Mouse (Mus musculus): Measurements from ENCODE around the gene Crk. TPM values are rescaled to one million over a fixed set of nuclear protein-coding genes. Genes with fewer than 3 reads are reported as not detected.
"Not testable (repeated sequence)": the region's sequence is repeated elsewhere in the genome, so short reads cannot be mapped to it uniquely, and the experiment has no call there.

The Crk gene
- polyA plus RNA-seq, 1 experiment from 2014 or later, result 142 TPM

GRCm38 (mm10) chr11:75700557-75700956, 21.5 kb downstream of the Crk start:
- Histone ChIP-seq H3K4me1 (no peaks in the 10 kb centered on the region), H3K4me2 (replicated peaks) (no peak overlapping the region), H3K36me3 (peaks cover 75% of the 10 kb centered on the region), H3K27me3 (no peaks in the 10 kb centered on the region), H3K9me3 (no peaks in the 10 kb centered on the region), H3K9ac (replicated peaks) (no peak overlapping the region), H3K4me3 (no peak overlapping the region), H3K27ac (replicated peaks) (no peak overlapping the region)
- no peak for ATAC-seq (ENCODE audit: low FRiP score, low read depth)
- WGBS, result 94% methylated on average over 5 of the region's 5 CpGs

GRCm38 (mm10) chr11:75702761-75703160, 23.7 kb downstream of the Crk start:
- ATAC-seq (ENCODE audit: low FRiP score, low read depth), result no peak
- no peak overlapping the region for H3K4me2 ChIP-seq (replicated peaks)

DNA sequence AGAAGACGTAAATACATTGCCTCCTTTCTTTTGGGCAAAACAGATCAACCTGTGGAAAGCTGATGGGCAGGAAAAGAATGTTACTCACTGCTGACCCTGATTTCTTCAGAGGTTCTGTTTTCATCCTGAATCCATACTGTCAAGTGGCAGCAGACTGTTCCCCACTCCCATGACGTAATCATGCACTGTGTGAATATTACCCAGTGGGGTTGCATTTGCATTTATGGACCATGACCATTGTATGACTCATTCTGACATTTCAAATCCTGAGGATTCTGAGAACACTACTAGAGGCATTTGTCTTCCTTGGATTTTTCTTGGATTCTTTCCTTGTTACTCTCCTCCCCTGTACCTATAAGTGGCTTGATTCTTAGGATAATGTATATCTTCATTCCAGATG, 24.7 kb downstream of the Crk start:
- no peak for ATAC-seq (ENCODE audit: low FRiP score, low read depth)
- H3K36me3 ChIP-seq, result peaks cover 78% of the 10 kb centered on the region
- H3K4me2 ChIP-seq (replicated peaks), result no peak overlapping the region
- no peaks in the 10 kb centered on the region for H3K4me1 ChIP-seq
- 96% methylated on average over 2 of the region's 2 CpGs for WGBS
- no peaks in the 10 kb centered on the region for H3K27me3 ChIP-seq
- no peak overlapping the region for H3K9ac ChIP-seq (replicated peaks)
- H3K9me3 ChIP-seq, result no peaks in the 10 kb centered on the region
- H3K27ac ChIP-seq (replicated peaks), result no peak overlapping the region
- no peak overlapping the region for H3K4me3 ChIP-seq

More at GRCm38 (mm10) chr11:75702761-75703160, 23.7 kb downstream of the Crk start:
- Histone ChIP-seq H3K27ac (replicated peaks) (no peak overlapping the region), H3K36me3 (peaks cover 82% of the 10 kb centered on the region), H3K9ac (replicated peaks) (no peak overlapping the region), H3K4me1 (no peaks in the 10 kb centered on the region), H3K4me3 (no peak overlapping the region), H3K9me3 (no peaks in the 10 kb centered on the region), H3K27me3 (no peaks in the 10 kb centered on the region)
- 94% methylated on average over 6 of the region's 6 CpGs for WGBS

DNA sequence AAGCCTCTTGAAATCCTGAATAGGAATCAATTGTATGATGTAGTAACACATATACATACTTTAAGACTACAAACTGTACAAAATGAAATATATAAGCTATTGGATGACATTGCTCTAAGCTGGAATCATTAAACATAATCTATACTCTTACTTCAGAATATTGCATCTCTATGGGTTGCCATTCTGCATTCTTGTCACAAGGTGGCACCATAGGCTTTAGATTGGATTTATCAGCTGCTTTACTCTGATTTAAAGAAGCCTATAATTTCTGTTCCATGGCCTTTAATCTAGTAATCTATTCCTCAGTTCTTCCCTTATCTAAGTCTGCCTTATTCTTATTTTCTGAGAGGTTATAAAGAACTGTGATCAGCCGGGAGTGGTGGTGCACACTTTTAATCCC, 34.9 kb downstream of the Crk start:
- 92% methylated on average over 1 of the region's 1 CpGs for WGBS
- Histone ChIP-seq H3K27ac (replicated peaks) (no peak overlapping the region), H3K36me3 (no peaks in the 10 kb centered on the region), H3K27me3 (no peaks in the 10 kb centered on the region), H3K9ac (replicated peaks) (no peak overlapping the region), H3K4me3 (no peak overlapping the region), H3K9me3 (no peaks in the 10 kb centered on the region), H3K4me2 (replicated peaks) (no peak overlapping the region), H3K4me1 (no peaks in the 10 kb centered on the region)
- ATAC-seq (ENCODE audit: low FRiP score, low read depth), result no peak

- 0 out of 2 replicates have a peak, but pooled peaks cover 1% of the 10 kb centered on the region for H3K9me3 ChIP-seq
- ATAC-seq (ENCODE audit: low FRiP score, low read depth), result no peak
- H3K36me3 ChIP-seq, result no peaks in the 10 kb centered on the region
- no peaks in the 10 kb centered on the region for H3K27me3 ChIP-seq
- no peak overlapping the region for H3K9ac ChIP-seq (replicated peaks)
- H3K4me3 ChIP-seq, result no peak overlapping the region
- no peaks in the 10 kb centered on the region for H3K4me1 ChIP-seq
- WGBS, result 21% methylated on average over 12 of the region's 12 CpGs
- no peak overlapping the region for H3K27ac ChIP-seq (replicated peaks)
- peak overlapping the region; percentile 9; the same call in 1 of the 2 replicates for H3K4me2 ChIP-seq (replicated peaks)
These were observed 36.5 kb downstream of the Crk start for GRCm38 (mm10) chr11:75715556-75715955.

DNA sequence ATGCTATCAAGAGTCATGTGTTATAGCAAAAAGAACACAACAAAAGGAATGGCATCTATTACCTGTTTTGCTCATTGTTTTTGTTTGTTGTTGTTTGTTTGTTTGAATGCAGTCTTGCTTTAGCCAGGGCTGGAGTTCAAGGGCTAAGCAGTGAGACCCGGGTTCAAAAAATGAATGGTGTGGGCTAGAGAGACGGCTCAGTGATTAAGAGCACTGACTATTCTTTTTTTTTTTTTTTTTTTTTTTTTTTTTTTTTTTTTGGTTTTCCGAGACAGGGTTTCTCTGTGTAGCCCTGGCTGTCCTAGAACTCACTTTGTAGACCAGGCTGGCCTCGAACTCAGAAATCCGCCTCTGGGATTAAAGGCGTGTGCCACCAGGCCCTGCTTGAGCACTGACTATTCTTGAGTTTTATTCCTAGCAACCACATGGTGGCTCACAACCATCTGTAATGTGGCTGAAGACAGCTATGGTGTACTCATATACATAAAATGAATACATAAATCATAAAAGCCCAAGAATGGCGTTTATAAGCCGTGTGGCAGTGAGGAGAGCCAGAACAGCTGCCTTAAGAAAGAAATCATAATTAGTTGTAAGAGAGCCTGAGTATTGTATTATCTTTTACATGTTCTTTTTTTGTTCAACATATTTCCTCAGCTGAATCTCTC, 37.7 kb downstream of the Crk start:
- H3K27ac ChIP-seq (replicated peaks), result no peak overlapping the region
- no peaks in the 10 kb centered on the region for H3K4me1 ChIP-seq
- no peak for ATAC-seq (ENCODE audit: low FRiP score, low read depth)
- H3K9ac ChIP-seq (replicated peaks), result no peak overlapping the region
- 0 out of 2 replicates have a peak, but pooled peaks cover 12% of the 10 kb centered on the region for H3K9me3 ChIP-seq
- no peak overlapping the region for H3K4me2 ChIP-seq (replicated peaks)
- WGBS, result 83% methylated on average over 8 of the region's 8 CpGs
- no peaks in the 10 kb centered on the region for H3K27me3 ChIP-seq
- H3K4me3 ChIP-seq, result no peak overlapping the region
- no peaks in the 10 kb centered on the region for H3K36me3 ChIP-seq

- no peaks in the 10 kb centered on the region for H3K36me3 ChIP-seq
- H3K27me3 ChIP-seq, result no peaks in the 10 kb centered on the region
- H3K9ac ChIP-seq (replicated peaks), result no peak overlapping the region
- ATAC-seq (ENCODE audit: low FRiP score, low read depth), result no peak
- no peaks in the 10 kb centered on the region for H3K4me1 ChIP-seq
- 49% methylated on average over 4 of the region's 4 CpGs for WGBS
- H3K9me3 ChIP-seq, result 0 out of 2 replicates have a peak, but pooled peaks cover 12% of the 10 kb centered on the region
- H3K27ac ChIP-seq (replicated peaks), result no peak overlapping the region
- no peak overlapping the region for H3K4me2 ChIP-seq (replicated peaks)
- H3K4me3 ChIP-seq, result no peak overlapping the region
These were observed 43.3 kb downstream of the Crk start for GRCm38 (mm10) chr11:75722339-75722738.

DNA sequence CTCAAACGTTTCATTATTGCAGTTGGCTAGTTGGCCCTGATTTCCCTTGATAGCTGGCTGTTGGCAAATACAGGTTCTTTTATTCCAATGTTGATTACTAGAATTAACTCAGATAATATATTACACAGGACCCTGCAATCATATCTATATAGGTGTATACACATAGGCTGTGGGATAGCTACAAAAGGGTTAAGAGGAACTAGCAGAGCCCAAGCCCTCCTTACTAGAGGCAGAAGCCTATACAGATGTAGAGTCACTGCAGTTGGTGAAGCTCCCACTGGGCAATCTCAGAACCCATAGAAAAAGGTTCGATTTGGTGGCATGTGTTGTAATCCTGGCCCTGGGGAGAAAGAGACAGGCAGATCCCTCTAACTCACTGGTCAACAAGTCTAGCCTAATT, 48.1 kb downstream of the Crk start:
- Histone ChIP-seq H3K36me3 (no peaks in the 10 kb centered on the region), H3K4me1 (peaks cover 9% of the 10 kb centered on the region), H3K27me3 (no peaks in the 10 kb centered on the region), H3K9me3 (no peaks in the 10 kb centered on the region), H3K27ac (replicated peaks) (no peak overlapping the region), H3K9ac (replicated peaks) (no peak overlapping the region), H3K4me3 (no peak overlapping the region), H3K4me2 (replicated peaks) (no peak overlapping the region)
- 75% methylated on average over 2 of the region's 2 CpGs for WGBS
- no peak for ATAC-seq (ENCODE audit: low FRiP score, low read depth)

DNA sequence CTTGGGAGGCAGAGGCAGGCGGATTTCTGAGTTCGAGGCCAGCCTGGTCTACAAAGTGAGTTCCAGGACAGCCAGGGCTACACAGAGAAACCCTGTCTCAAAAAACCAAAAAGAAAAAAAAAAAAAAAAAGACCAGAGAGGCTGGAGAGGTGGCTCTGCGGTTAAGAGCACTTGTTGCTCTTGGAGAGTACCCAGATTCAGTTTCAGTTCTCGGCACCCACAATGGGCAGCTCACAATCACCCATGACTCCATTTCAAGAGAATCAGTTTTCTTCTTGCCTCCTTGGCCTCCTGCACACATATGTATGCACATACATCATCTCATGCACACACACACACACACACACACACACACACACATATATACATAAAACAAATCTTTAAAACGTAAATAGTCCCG, 48.6 kb downstream of the Crk start:
- not testable (repeated sequence) for H3K27me3 ChIP-seq; ATAC-seq (ENCODE audit: low FRiP score, low read depth); H3K36me3 ChIP-seq; H3K4me1 ChIP-seq; H3K9ac ChIP-seq (replicated peaks); H3K4me3 ChIP-seq; H3K4me2 ChIP-seq (replicated peaks); H3K9me3 ChIP-seq; H3K27ac ChIP-seq (replicated peaks)
- WGBS, result 95% methylated on average over 6 of the region's 6 CpGs

GRCm38 (mm10) chr11:75732434-75733226, 53.6 kb downstream of the Crk start, which contains the start of gene Ywhae:
Gene Ywhae, plus strand, starts transcription at chr11:75732869.
- under 1% methylated on average over 75 of the region's 76 CpGs for WGBS
- Histone ChIP-seq H3K4me2 (replicated peaks) (peak within 1 kb of the TSS; percentile 70), H3K4me3 (peak within 1 kb of the TSS; percentile 96), H3K27me3 (no peaks in the 10 kb centered on the region), H3K9me3 (no peaks in the 10 kb centered on the region), H3K9ac (replicated peaks) (peak within 1 kb of the TSS; percentile 98), H3K4me1 (peaks cover 37% of the 10 kb centered on the region), H3K27ac (replicated peaks) (peak within 1 kb of the TSS; percentile 98), H3K36me3 (0 out of 2 replicates have a peak, but pooled peaks cover under 1% of the 10 kb centered on the region)
- peak; percentile 92 for ATAC-seq (ENCODE audit: low FRiP score, low read depth)

DNA sequence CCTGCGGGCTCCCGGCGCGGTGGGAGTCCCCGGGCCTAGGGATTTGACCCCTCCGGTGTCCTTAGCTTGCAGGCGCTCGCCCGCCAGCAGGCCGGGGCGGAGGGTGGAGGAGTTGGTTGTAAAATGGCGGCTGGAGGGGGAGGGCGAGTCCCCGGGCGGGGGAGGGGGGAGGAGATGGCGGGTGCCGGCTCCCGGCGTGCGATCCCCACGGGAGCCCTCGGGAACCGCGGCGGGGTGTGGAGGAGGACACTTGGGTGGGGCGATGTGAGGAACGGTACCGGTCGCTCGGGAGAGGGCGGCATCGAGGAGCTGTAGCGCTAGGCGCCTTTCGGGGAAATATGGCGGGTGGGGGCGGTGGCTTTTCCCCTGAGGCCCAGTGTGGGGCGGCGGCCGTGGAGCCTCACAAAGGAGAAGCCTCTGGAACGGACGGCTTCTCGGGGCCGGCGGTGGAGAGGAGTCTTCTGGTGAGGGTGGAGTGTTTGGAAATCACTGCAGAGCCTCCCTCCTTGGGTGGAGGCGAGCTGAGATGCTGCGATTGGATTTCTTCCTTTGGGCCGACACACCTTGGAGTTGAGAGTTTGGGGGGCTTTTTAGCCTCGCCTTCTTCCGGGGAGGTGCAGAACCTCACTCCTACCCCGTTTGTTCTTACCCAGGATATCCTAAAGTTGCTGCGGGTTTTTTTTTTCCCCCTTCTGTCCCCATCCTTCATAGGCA, 54.3 kb downstream of the Crk start:
- H3K4me3 ChIP-seq, result peak overlapping the region; percentile 96
- H3K9me3 ChIP-seq, result no peaks in the 10 kb centered on the region
- peak; percentile 50 for ATAC-seq (ENCODE audit: low FRiP score, low read depth)

More for the DNA sequence above, 54.3 kb downstream of the Crk start:
- Histone ChIP-seq H3K4me2 (replicated peaks) (peak overlapping the region; percentile 70), H3K36me3 (peaks cover 8% of the 10 kb centered on the region), H3K27me3 (no peaks in the 10 kb centered on the region), H3K27ac (replicated peaks) (peak overlapping the region; percentile 98), H3K9ac (replicated peaks) (peak overlapping the region; percentile 98), H3K4me1 (peaks cover 39% of the 10 kb centered on the region)
- under 1% methylated on average over 49 of the region's 52 CpGs for WGBS
